20 mouse cellular contexts compared by ENCODE assay signal in genomic region chr7:72297013-72297412, GRCm38 (mm10).
"Had no signal": no experiment of that assay in that cellular context is flagged by ENCODE, and none has a peak within 500 bp of the region (broad histone marks: within the 10 kb centered on the region; RNA-seq: fewer than 3 reads in every experiment).

No protein-coding gene starts in this region.

- H3K27ac ChIP-seq: liver, embryonic 13.5 days; liver, embryonic 15.5 days; lung, embryonic 15.5 days; midbrain, embryonic 12.5 days; neural tube, embryonic 13.5 days; neural tube, embryonic 15.5 days had no signal

- H3K4me1 ChIP-seq: liver, embryonic 13.5 days; liver, embryonic 15.5 days; lung, embryonic 15.5 days; midbrain, embryonic 12.5 days had no signal

- H3K36me3 ChIP-seq: liver, embryonic 13.5 days; liver, embryonic 15.5 days; lung, embryonic 15.5 days; midbrain, embryonic 12.5 days; neural tube, embryonic 13.5 days; neural tube, embryonic 15.5 days had no signal

- ATAC-seq: liver, postnatal 0 days; midbrain, embryonic 16.5 days had no signal

- H3K4me3 ChIP-seq: liver, embryonic 13.5 days; liver, embryonic 15.5 days; lung, embryonic 15.5 days; midbrain, embryonic 12.5 days; myocyte; neural tube, embryonic 13.5 days; neural tube, embryonic 15.5 days had no signal

- H3K9ac ChIP-seq: liver, embryonic 13.5 days; liver, embryonic 15.5 days; liver, postnatal 0 days; lung, embryonic 15.5 days; midbrain, embryonic 12.5 days; neural tube, embryonic 13.5 days; neural tube, embryonic 15.5 days had no signal

- H3K27me3 ChIP-seq: liver, embryonic 13.5 days; liver, embryonic 15.5 days; lung, embryonic 15.5 days; midbrain, embryonic 12.5 days; neural tube, embryonic 13.5 days; neural tube, embryonic 15.5 days had no signal

- DNase-seq: liver, embryonic 13.5 days; liver, postnatal 0 days; lung, adult 2 months; lung, postnatal 10 days; lung, postnatal 4 days; midbrain, embryonic 14.5 days; right cerebral cortex, adult 18-20 months; right cerebral cortex, postnatal 25 days; right cerebral cortex, postnatal 4 days; spleen, adult 18-20 months; thymus, adult 18-20 months; thymus, postnatal 14 days; thymus, postnatal 36 days had no signal

- H3K4me2 ChIP-seq: liver, embryonic 13.5 days; liver, embryonic 15.5 days; lung, embryonic 15.5 days; midbrain, embryonic 12.5 days; neural tube, embryonic 13.5 days; neural tube, embryonic 15.5 days had no signal

- H3K9me3 ChIP-seq: liver, embryonic 13.5 days; liver, embryonic 15.5 days; lung, embryonic 15.5 days; midbrain, embryonic 12.5 days; neural tube, embryonic 13.5 days; neural tube, embryonic 15.5 days had no signal
